Mouse (Mus musculus): ENCODE results near the gene Scarb1. TPM values are rescaled to one million over a fixed set of nuclear protein-coding genes. Genes with fewer than 3 reads are reported as not detected.

The Scarb1 gene
- 208 and 322 TPM in 2 replicates for polyA plus RNA-seq (2012; rRNA removed; ENCODE audit: low replicate concordance)

GRCm38 (mm10) chr5:125340547-125341262, at the start of gene Scarb1:
TSS of gene Scarb1 (minus strand) at chr5:125341094.

GRCm38 (mm10) chr5:125389579-125390441, 48.9 kb upstream of the Scarb1 start, which contains the start of gene Ubc:
TSS of gene Ubc (minus strand) at chr5:125390202.

GRCm38 (mm10) chr5:125389131-125389578, 48.3 kb upstream of the Scarb1 start, which contains the start of gene Gm10382:
TSS of gene Gm10382 (plus strand) at chr5:125389322.

Other genes with a start within 250 kb of the Scarb1 start
- 42.3 and 71.1 TPM in 2 replicates for gene Ncor2, start 161.9 kb downstream of the Scarb1 start, polyA plus RNA-seq (2012; rRNA removed; ENCODE audit: low replicate concordance)
- gene Gm10382, start 48.2 kb upstream of the Scarb1 start, polyA plus RNA-seq (2012; rRNA removed; ENCODE audit: low replicate concordance), result 0.13 and 0.16 TPM in 2 replicates
- gene Ubc, start 49.1 kb upstream of the Scarb1 start, polyA plus RNA-seq (2012; rRNA removed; ENCODE audit: low replicate concordance), result 1,193 and 1,924 TPM in 2 replicates
- gene Dhx37, start 93.0 kb upstream of the Scarb1 start, polyA plus RNA-seq (2012; rRNA removed; ENCODE audit: low replicate concordance), result 23.3 and 41.8 TPM in 2 replicates
- gene Bri3bp, start 100.5 kb upstream of the Scarb1 start, polyA plus RNA-seq (2012; rRNA removed; ENCODE audit: low replicate concordance), result 5.3 and 15.0 TPM in 2 replicates
- 248 and 272 TPM in 2 replicates for gene Aacs, start 134.7 kb upstream of the Scarb1 start, polyA plus RNA-seq (2012; rRNA removed; ENCODE audit: low replicate concordance)
- 0.09 and 0.10 TPM in 2 replicates for gene Tmem132b, start 190.7 kb upstream of the Scarb1 start, polyA plus RNA-seq (2012; rRNA removed; ENCODE audit: low replicate concordance)